Mouse (Mus musculus) CD4-positive, CD25-positive, alpha-beta regulatory T cell, adult 9 weeks (primary cell): Measurements from ENCODE around the gene Rhox6. TPM values are rescaled to one million over a fixed set of nuclear protein-coding genes. Genes with fewer than 3 reads are reported as not detected.

Source experiments
- polyA plus RNA-seq: library from polyadenylated mRNA; unstranded; fragments of 100-300 nt; shearing (Covaris generic); gene quantifications from one replicate; pipeline ENCODE4 v1.2.1, GENCODE M21; 2017

The Rhox6 gene
- not detected for polyA plus RNA-seq

GRCm38 (mm10) chrX:37826610-37827009 is at the start of gene Rhox6:
Rhox6 (plus strand) TSS chrX:37826910.

DNA sequence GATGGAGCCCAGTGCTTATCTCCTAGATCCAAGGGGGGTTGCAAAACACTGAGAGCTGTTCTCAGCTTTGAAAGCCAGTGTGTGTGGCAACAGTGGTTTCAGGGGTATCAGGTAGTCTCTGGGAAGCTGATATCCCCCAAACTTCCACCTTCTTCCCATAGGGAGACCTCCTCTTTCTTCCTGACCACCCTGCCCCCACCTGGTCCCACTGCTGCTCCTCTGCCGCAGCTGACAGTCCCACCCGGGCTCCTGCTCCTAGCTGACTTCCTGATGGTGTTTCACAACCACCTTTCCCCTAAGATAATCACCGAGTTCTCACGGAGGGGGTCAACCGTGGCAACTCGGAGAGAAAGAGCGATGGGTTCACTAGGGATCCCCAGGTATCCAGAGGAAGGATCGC is 4.7 kb downstream of the Rhox6 start, which contains the start of gene Rhox7a:
TSS of gene Rhox7a (plus strand) at position 301 of the 400 bp plus-strand sequence.

DNA sequence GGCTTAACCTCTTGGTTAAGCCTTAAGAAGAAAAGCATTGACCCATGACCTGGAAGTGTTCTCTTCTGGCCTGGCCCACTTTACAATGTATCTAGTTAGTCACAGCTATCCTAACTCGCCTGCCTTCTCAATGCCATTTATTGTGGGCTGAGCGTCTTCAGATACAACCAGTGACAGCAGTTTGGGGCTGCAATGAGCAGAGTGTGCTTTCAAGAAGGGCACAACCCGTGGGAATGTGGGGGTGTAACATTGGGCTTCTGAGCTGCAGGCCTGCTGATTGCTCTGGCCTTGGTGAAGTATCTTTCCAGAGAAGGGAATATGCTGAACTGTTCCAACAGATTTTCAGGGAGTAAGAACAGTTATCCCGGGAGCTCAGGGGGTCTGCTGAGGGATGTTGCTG is 52.1 kb downstream of the Rhox6 start, which contains the start of gene Rhox8:
TSS of gene Rhox8 (minus strand) at position 101 of the 400 bp plus-strand sequence.

Other genes with a start within 250 kb of the Rhox6 start
- not detected for gene Rhox3f, start 245.9 kb upstream of the Rhox6 start, polyA plus RNA-seq
- not detected for gene Rhox4f, start 219.2 kb upstream of the Rhox6 start, polyA plus RNA-seq
- not detected for gene Rhox3g, start 198.3 kb upstream of the Rhox6 start, polyA plus RNA-seq
- not detected for gene Rhox2g, start 183.4 kb upstream of the Rhox6 start, polyA plus RNA-seq
- not detected for gene Rhox4g, start 175.6 kb upstream of the Rhox6 start, polyA plus RNA-seq
- not detected for gene Rhox3h, start 158.1 kb upstream of the Rhox6 start, polyA plus RNA-seq
- not detected for gene Rhox2h, start 153.6 kb upstream of the Rhox6 start, polyA plus RNA-seq
- gene Rhox5, start 22.1 kb upstream of the Rhox6 start, polyA plus RNA-seq, result not detected
- not detected for gene Rhox7a, start 4.8 kb downstream of the Rhox6 start, polyA plus RNA-seq
- gene Rhox8, start 52.0 kb downstream of the Rhox6 start, polyA plus RNA-seq, result not detected
- gene Rhox7b, start 70.3 kb downstream of the Rhox6 start, polyA plus RNA-seq, result not detected
- gene Rhox9, start 74.9 kb downstream of the Rhox6 start, polyA plus RNA-seq, result not detected
- gene Btg1-ps1, start 191.9 kb downstream of the Rhox6 start, polyA plus RNA-seq, result not detected
- not detected for gene Btg1-ps2, start 216.2 kb downstream of the Rhox6 start, polyA plus RNA-seq
- not detected for gene Rhox10, start 239.6 kb downstream of the Rhox6 start, polyA plus RNA-seq